Mouse (Mus musculus) gastrocnemius, postnatal 36 days (tissue): Measurements from ENCODE around the gene Snx8. TPM values are rescaled to one million over a fixed set of nuclear protein-coding genes. Genes with fewer than 3 reads are reported as not detected.
"Not testable (repeated sequence)": the region's sequence is repeated elsewhere in the genome, so short reads cannot be mapped to it uniquely, and the experiment has no call there.

Experiments
- DNase-seq, 2 experiments: peaks; one replicate each; pipeline ENCODE4 v3.0.0; 2022
- intact Hi-C: fragments of 180-260 bp; cut with DNase I; formaldehyde crosslinking; loops from one replicate; pipeline ENCODE4 v1.15.1; 2025
- total RNA-seq, 2 experiments: library from RNA; stranded (reverse); gene quantifications; 2 replicates each; pipeline ENCODE4 v1.2.3; 2021

The Snx8 gene
- total RNA-seq, 2 experiments from 2014 or later = 7.3 to 10.5 TPM

DNA sequence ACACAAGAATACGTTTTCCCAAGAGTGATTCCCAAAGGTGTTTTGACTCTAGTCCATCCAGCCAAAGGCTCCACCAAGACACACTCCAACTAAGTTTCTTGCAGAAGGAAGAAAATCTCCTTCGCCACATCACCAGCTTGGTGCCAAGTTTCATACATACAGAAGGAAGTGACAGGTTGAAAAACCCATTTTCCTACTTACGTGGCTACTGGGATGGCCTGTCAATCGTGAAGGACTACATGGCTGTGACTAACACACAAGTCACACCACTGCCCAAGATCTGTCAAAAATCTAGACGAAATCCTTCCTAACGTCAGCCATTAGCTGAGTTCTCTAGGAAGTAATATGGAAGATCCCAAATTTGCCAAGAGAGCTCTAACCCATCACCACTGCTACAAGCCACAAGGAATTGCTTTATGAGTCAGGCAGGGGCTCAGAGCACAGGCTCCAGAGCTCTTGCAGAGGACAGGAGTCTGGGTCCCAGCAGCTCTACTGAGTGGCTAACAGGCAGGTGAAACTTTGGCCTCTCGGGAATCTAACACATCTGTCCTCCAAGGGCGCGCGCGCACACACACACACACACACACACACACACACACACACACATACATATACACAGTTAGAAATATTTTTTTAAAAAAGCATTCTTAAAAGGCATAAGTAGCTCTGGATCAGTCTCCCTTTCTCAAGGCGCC lies 1.1 kb downstream of the Snx8 start:
- intact Hi-C loops = no loop called here
- no peak for DNase-seq

DNA sequence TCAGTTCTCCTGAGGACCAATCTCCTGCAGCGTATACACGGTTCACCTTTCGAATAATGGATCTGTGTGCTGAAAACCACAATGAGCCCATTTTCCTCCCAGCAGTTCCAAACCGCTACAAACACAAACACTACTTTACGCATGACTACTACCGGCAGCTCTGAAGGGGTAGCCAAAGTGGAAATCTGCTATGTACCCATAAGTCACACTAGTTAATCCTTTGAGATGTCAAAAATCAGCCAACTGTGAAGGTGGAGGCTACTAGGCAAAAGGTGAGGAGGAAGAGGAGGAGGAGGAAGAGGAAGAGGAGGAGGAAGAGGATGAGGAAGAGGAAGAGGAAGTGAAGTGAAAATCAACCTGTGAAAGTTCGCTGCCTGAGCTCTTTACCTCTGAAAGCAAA lies 1.8 kb downstream of the Snx8 start:
- intact Hi-C loops = no loop called here
- DNase-seq = no peak

DNA sequence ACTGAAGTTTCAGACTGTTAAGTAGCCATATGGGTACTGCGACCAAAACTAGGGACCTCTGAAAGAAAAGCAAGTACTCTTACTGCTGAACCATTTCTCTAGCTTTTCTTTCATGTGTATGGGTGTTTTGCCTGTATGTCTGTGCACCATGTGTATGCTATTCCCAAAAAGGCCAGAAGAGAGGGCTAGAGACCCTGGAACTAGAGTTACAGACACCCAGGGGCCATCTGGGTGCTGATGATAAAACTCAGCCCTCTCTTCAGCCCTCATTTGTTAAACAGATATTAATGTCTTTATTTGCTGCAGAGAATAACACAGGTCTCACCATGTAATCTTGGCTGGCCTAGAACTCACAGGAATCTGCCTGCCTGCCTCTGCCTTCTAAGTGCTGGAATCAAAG lies 4.6 kb downstream of the Snx8 start:
- DNase-seq = no peak
- intact Hi-C loops = no loop called here

DNA sequence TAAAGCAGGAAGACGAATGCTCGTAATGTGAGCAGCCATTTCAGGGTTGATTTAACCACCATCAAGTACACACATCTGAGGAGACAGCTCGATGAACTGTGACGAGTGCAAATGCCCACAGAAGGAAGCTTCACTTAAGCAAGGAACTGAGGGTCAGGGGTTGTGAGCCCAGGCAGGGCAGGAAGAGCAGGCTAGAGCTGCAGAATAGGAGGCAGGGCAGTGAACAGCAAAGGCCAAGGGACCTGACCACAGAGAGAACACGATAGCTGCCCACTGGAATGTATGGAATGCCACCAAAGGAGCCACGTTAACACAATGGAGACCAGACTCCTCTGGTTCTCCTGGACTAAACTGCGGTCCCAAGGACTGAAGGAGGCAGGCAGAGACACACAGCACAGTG lies 5.5 kb downstream of the Snx8 start:
- intact Hi-C loops = no loop called here
- no peak for DNase-seq

DNA sequence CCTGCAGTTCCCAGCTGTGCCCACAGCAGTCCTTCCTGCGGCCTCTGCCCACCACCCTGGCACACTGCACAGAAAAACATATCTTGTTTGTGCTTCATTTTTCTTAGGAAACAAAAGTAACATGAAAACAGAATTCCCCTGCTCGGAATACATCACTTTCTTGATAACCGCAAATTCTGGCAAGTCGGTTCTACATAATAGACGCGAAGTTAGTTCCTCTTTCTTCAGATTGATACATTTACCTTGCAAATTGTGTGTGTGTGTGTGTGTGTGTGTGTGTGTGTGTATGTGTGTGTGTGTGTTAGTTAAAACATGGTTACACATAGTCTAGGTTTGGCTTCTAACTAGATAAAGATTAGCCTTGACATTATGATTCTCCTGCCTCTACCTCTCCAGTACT lies 6.4 kb downstream of the Snx8 start:
- no peak for DNase-seq
- intact Hi-C loops = no loop called here

DNA sequence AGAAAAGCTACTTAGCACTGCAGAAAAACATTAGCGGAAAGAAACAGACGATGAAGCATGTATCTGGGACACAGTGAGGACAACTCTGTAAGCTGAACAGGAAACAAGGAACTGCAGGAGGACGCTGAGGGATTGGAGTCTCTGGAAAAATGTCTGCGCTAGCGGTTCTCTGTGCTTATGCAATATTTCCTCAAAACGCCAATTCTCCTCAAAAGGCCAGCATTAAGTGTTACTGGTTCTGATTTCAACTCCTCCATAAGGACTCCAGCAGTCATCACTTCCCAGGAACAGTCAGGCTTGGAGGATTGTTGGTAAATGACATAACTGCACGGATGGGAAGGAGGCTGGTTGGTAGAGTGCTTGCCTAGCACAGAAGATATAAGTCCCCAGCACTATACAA lies 7.9 kb downstream of the Snx8 start:
- no peak for DNase-seq
- intact Hi-C loops = no loop called here

DNA sequence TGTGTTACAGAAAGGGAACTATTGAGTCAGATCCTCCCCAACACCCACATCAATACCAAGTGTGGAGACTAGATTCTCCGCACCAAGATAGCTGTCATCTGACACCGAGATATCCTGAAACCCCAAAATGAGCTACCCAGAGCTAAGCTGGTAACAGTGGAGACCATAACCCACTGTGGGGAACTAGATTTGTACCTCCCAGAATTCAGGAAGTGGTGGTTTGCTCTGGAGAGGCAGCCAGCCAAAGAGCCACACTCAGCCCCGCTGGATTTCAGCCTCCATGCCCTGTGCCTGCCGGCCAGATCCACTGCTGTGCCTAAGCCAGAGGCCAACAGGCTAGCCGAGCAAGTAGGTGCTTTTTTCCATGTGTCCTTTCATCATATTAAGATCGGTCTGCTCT lies 9.8 kb downstream of the Snx8 start:
- DNase-seq = no peak
- intact Hi-C loops = no loop called here

DNA sequence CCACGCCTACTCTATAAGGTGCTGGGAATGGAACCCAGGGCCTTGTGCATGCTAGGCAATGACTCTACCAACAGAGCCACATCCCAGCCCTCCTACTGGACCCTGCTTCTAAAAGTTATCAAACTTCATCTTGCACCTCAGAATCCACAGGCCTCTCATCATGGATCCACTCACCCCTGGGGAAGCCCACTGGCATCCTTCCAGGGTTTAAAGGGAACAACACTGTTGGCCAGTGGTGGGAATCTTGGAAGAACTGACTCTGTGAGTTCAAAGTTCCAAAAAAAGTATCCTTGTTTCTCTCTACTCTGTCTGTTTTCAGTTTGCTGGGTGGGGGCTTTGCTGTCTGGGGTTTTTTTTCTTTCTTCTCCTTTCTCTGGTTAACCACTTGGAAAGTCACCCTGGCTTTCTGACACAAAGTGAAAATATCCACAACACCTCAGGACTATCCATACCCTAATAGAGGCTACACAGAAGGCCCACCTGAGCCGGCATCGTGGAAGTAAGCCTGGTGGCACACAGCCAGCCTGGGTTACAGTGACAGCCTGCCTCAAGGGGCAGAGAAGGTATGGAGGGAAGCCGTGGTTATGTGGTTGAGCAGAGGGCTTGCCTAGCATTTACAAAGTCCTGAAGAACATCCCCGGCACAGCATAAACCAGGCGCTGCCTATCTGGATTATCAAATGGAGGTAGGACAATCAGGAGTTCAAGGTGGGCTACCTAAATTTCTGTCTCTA lies 10.8 kb downstream of the Snx8 start:
- DNase-seq = no peak

DNA sequence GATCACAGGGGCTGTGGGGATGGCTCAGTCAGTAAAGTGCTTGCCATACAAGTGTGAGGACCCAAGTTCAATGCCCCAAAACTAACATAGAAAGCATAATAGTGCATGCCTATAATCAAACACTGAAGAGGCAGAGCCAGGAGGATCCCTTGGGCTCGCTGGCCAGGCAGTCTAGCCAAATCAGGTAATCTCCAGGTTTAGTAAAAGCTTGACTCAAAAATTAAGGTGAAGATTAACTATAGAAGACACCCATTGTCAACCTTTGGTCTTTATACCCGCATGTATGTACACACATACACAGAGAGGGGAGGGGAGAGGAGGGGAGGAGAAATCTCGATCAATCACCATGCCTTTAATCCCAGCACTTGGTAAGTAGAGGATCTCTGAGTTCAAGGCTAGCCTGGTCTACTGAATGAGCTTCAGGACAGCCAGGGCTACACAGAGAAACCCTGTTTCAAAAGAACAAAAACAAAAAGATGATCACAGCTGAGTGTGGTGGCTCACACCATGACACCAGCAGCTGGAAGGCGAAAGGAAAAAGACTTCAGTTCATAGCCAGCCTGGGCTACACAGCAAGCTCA lies 13.7 kb downstream of the Snx8 start:
- DNase-seq = no peak
- intact Hi-C loops = no loop called here

More for the DNA sequence above, 10.8 kb downstream of the Snx8 start:
- intact Hi-C loops = no loop called here

DNA sequence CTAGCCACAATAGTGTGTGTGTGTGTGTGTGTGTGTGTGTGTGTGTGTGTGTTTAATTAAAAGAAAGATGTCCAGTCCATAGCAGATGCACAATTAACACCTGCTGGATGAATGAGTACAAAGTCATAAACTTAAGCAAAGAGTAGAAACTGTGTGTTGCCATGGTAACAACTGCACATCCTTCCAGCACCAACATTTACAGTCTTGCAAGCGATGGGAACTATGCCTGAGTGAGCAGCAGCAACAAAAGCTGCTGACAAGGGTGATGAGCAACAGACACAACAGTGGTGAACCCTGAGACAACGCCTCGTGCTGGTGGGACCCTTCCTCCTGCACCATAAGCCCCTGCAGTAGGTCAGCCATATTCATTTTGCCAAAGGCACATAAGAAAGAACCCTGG lies 14.8 kb downstream of the Snx8 start:
- intact Hi-C loops = no loop called here
- DNase-seq = no peak

DNA sequence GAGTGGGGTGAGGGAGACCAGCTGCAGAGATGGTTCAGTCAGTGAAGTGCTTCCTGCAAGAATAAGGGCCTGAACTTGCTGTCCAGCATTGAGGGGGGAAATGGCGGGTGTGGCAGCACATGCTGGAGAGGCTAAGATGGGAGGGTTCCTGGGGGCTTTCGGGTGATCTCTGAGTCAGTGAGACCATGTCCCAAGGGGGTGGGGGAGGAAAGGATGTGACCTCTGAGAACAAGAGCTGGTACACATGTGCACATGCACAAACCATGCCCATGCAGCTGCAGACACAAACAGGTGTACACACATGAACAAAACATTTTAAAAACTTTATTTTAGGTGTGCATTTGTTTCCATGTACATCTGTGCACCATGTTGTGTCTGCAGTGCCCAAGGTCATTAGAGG lies 15.4 kb downstream of the Snx8 start:
- intact Hi-C loops = no loop called here
- DNase-seq = no peak

DNA sequence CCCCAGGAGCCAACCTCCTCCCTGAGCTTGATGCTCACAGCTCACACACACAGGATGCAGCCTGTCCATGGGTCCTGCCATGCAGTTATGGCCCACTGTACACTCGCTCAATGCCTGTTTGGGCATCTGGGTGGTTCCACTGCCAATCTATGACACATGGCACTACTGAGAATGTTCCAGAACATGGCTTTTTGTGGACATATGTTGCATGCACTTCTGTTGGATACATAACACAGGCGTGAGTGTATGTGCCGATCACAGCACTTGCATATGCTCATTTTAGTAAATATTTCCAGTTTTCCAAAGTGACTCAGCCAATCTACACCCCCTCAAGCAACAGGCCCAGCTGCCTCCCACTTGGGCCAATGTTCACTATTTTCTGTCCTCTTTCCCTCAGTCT lies 17.4 kb downstream of the Snx8 start:
- intact Hi-C loops = no loop called here
- no peak for DNase-seq

DNA sequence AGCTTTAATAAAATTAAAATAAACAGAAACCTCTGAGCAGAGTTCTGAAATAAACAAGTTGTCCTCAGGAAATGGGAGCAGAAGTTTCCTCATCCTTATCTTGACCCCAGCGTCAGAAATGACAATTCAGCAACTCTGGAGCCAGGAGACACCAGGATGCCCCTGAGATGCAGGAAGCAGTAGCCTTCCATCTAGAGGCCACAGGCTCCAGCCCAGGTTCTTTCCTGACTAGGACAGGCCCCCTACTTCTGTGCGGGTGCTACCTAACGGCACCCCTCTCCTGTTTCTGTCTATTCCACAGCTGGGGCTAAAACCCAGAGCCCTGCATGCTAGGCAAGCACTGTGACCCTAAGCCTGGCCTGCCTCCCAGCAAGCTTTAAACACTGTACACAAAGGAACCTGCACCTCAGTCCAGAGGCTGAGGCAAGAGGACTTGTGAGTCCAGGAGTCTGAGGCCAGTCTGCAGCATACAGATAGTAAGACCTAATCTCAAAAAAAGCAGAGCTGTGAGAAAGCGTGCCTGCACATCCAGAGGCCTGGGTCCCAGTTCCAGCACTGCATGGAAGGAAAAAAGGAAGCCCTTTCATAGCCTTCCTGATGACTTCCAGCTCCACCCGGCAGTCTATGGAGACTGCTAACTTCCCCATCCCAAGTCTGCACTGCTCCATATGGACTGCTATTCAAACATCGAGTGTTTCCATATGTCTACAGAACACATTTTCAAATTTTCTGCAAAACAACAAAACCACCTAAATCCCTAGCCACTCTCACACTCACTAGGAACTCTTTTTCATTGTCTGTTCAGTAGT lies 18.4 kb downstream of the Snx8 start:
- intact Hi-C loops = no loop called here
- no peak for DNase-seq

DNA sequence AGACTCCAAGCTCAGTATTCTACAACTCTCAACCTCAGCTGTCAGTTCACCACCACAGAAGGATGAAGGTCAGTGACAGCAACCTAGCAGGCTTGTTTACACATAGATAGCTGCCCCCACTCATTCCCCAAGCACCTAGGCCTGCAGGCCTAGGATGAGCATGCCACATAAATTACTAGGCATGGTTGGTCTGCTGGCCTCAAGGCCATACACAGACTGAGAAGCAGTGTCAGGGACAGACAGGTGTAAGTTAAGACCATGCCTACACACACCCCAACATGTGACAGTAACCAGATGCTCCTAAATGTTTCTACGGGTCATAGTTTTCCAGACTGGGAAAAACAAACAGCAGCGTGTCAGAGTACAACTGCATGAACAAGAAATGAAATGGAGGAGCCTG lies 19.6 kb downstream of the Snx8 start:
- intact Hi-C loops = no loop called here
- DNase-seq = no peak

DNA sequence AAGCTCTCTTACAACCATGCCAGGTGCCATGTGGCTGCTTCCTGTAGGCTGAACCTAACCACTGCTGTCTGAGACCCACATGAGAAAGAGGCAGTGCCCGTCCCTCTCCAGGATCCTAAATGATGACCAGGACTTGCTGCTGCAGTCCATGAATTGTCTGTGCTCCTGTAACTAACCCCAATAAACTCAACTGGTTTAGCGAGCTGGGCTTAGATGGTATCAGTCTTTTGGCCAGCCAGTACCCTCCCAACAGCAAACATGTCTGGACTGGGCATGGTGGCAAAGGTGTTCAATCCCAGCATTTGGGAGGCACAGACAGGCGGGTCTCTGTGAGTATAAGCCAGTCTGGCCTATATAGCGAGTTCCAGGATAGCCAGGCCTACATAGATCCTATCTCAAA lies 20.1 kb downstream of the Snx8 start:
- intact Hi-C loops = no loop called here

DNA sequence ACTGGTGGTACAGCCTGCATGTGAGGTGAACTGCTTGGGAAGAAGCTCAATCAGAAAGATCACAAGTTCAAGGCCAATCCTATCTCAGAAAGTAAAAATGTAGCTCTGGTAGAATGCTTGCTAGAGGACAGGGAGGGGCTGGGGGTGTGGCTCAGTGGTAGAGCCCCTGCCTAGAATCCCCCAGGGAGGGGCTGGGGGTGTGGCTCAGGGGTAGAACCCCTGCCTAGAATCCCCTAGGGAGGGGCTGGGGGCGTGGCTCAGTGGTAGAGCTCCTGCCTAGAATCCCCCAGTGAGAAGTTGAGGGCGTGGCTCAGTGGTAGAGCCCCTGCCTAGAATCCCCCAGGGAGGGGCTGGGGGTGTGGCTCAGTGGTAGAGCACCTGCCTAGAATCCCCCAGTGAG lies 20.9 kb downstream of the Snx8 start:
- intact Hi-C loops, DNase-seq: not testable (repeated sequence)

More for the DNA sequence above, 20.1 kb downstream of the Snx8 start:
- DNase-seq = no peak

DNA sequence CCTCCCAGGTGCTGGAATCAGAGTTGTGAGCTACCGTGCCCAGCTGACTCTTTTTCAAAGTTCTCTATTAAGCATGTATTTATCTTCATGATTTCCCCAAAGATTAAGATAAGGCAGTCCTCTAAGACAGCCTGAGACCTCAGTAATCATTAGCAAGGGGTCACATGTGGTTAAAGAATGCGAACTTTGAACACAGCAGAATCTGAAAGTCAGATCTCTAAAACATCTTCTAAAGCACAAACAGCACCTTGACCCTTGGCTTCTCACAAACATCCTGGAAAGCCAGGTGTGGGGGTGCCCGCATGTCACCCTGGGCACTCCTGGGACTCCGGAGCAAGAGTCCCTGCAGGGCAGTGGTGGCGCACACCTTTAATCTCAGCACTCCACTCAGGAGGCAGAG lies 24.6 kb downstream of the Snx8 start:
- DNase-seq = no peak
- intact Hi-C loops = no loop called here

DNA sequence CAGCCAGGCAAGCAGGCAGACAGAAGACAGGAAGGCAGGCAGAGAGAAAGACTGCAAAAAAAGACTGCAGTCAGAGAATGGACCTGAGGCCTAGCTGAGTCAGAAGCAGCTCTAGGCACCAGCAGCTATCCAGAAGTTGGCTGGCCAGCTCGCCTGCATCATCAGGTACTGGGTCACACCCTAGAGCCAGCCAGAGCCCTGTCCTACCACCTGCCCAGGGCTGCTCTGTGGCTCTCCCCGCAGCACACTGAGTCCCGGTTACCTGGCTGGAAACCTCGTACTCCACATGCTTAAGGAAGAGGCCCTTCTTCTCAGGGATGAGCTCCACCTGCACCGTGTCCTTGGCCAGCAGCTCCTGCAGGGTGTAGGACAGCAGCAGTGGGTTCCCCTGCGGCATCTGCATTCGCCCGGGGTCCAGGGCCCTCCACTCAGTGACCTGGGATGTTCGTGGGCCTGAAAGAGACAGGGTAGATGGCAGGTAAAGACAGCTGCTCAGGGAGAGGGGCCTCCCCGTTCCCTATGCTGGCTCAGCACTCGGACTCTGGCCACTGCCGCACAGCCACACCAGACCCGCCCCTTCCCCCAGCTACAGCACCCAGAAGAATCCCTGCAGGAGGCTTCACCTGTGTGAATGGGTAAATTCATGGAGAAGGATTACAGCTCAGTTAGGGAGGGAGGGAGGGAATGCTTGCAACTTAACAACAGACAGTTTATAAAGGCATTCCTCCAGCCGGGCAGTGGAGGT lies 29.0 kb downstream of the Snx8 start:
- intact Hi-C loops = no loop called here
- no peak for DNase-seq

DNA sequence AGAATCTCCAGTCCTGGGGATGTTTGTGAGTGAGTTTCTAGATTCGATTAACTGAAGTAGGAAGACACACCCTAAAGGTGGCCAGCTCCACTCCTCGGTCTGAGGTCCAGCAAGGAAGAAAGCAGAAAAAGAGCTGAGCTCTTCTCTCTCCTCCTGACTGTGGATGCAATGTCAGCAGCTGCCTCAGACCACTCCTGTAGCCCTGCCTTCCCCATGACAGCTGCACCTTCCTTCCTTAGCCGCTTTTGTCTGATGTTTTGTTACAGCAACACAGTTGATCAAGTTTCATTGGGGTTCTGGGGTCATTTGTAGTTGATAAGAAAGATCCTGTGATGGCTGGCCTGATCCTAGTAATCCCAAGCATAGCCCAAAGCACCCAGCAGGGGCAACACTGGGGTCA lies 31.6 kb downstream of the Snx8 start:
- intact Hi-C loops = no loop called here
- no peak for DNase-seq

DNA sequence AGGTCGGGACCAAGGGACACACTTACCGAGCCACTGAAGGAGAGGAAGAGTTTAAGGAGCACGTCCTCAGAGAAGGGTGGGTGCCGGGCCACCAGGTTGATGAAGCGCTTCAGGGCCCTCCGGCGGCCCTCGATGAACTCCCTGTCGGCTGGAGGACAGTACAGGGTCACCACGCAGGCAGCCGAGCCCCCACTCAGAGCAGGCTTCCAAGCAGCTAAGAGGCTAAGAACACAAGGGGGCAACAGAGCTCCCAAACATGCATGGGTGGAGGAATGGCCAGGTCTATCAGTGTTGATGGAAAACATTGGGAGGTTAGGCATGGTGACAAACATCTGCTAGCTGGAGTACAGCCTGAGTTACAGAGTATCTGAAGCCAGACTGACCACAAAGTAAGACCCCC lies 33.1 kb downstream of the Snx8 start:
- intact Hi-C loops = no loop called here
- DNase-seq = no peak

DNA sequence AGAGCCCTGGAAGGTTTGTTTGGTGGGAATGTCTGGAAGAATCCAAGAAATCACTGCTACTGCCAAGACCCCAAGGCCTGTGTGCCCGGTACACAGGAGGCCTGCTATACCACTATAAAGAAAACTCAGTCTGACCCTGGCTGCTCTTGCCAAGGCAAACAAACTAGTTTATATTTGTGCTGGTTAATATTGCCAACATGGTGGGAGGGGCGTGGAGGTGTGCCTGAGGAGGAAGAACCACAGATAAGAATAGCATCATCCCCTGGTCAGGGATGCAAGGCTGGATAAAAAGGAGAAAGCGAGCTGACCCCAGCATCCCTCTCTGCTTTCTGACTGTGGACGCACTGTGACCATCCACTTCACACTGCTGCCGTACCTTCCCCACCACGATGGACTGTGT lies 36.7 kb downstream of the Snx8 start:
- intact Hi-C loops = no loop called here
- no peak for DNase-seq
